Mouse (Mus musculus) ES-E14 (cell line): ENCODE measurements around the gene Bmp8a. TPM values are rescaled to one million over a fixed set of nuclear protein-coding genes. Genes with fewer than 3 reads are reported as not detected.

Source experiments
- DNase-seq: peaks from one replicate; pipeline ENCODE4 v3.0.0-alpha.2; 2013; ENCODE audit warnings: low read depth, low spot score
- H3K27ac ChIP-seq: 2 replicates; pipeline ENCODE4 v1.5.1; 2012; ENCODE audit warnings: low read depth, mild to moderate bottlenecking, low read length, moderate library complexity, mixed read lengths; ENCODE audit not compliant: poor library complexity, insufficient read depth, severe bottlenecking
- H3K36me3 ChIP-seq: 2 replicates; pipeline ENCODE4 v1.6.1; 2012; ENCODE audit warnings: mild to moderate bottlenecking, low read length, moderate library complexity, mixed read lengths; ENCODE audit not compliant: control insufficient read depth, poor library complexity, insufficient read depth, severe bottlenecking
- H3K4me1 ChIP-seq, 2 experiments: fragments of 150-350 bp in 1 of 2; sonication (generic) in 1 of 2; 2 replicates each; pipeline ENCODE4 v1.6.1; 2012; ENCODE audit warnings: low read length in 2 of 2, mild to moderate bottlenecking in 1 of 2, mixed read lengths in 1 of 2; ENCODE audit not compliant: control insufficient read depth in 2 of 2, insufficient read depth in 2 of 2, poor library complexity in 1 of 2
- H3K4me3 ChIP-seq, 2 experiments: fragments of 150-350 bp in 1 of 2; sonication (generic) in 1 of 2; 2 replicates each; pipeline ENCODE4 v1.5.1; 2012; ENCODE audit warnings: low read length in 2 of 2, low read depth in 1 of 2, mild to moderate bottlenecking in 1 of 2, mixed read lengths in 1 of 2; ENCODE audit not compliant: insufficient read depth in 1 of 2, poor library complexity in 1 of 2, severe bottlenecking in 1 of 2
- H3K9ac ChIP-seq: 2 replicates; pipeline ENCODE4 v1.6.1; 2012; ENCODE audit warnings: low read depth, mild to moderate bottlenecking, low read length, mixed read lengths; ENCODE audit not compliant: poor library complexity, insufficient read depth, severe bottlenecking
- H3K9me3 ChIP-seq: fragments of 150-350 bp; sonication (generic); 2 replicates; pipeline ENCODE4 v1.6.1; 2012; ENCODE audit warnings: low read depth, mild to moderate bottlenecking, low read length; ENCODE audit not compliant: control insufficient read depth, insufficient read depth
- CHD2 ChIP-seq: IDR thresholded peaks from 2 replicates; pipeline ENCODE4 v1.6.1; 2014; ENCODE audit warnings: mild to moderate bottlenecking, low read depth, low read length, inconsistent platforms
- HCFC1 ChIP-seq: IDR thresholded peaks from 2 replicates; pipeline ENCODE4 v1.6.1; 2012; ENCODE audit warnings: low read length, inconsistent platforms, borderline replicate concordance; ENCODE audit not compliant: insufficient read depth
- MAFK ChIP-seq: IDR thresholded peaks from 2 replicates; pipeline ENCODE4 v1.6.1; 2014; ENCODE audit warnings: mild to moderate bottlenecking, low read depth, low read length, inconsistent platforms; ENCODE audit not compliant: insufficient read depth
- ZC3H11A ChIP-seq: IDR thresholded peaks from 2 replicates; pipeline ENCODE4 v1.6.1; 2012; ENCODE audit warnings: low read depth, mild to moderate bottlenecking, inconsistent platforms, low read length, borderline replicate concordance
- ZNF384 ChIP-seq: IDR thresholded peaks from 2 replicates; pipeline ENCODE4 v1.6.1; 2012; ENCODE audit warnings: low read depth, low read length, inconsistent platforms
- in situ Hi-C, 2 experiments: fragments of 600-800 bp; cut with MboI; formaldehyde crosslinking; loops; one replicate each; pipeline ENCODE4 v1.15.1; 2025; ENCODE audit warnings: low sequenced_read_pairs in 2 of 2, inconsistent platforms in 1 of 2; ENCODE audit not compliant: unreplicated experiment in 2 of 2
- total RNA-seq: library from RNA; depleted of rRNA; stranded (reverse); fragments of 300-350 nt; gene quantifications from 2 replicates; pipeline ENCODE4 v1.2.3, GENCODE M21; 2012

The Bmp8a gene
- total RNA-seq, 1 experiment = 7.1 TPM

GRCm38 (mm10) chr4:123381598-123381997 lies 38.5 kb upstream of the Bmp8a start:
- no peak overlapping the region for H3K9ac ChIP-seq
- in situ Hi-C loops = loop anchor here in 1 of 2 experiments (10.0 kb wide), 1 partner anchor 77 kb away; no protein-coding TSS in a partner anchor
- peaks cover 39% of the 10 kb centered on the region for H3K36me3 ChIP-seq
- peak overlapping the region; percentile 25; the same call in 1 of the 2 replicates for H3K27ac ChIP-seq
- TF ChIP-seq ZC3H11A (no peak), CHD2 (no peak), MAFK (no peak), ZNF384 (no peak), HCFC1 (no peak)
- no peak overlapping the region for H3K4me3 ChIP-seq
- H3K9me3 ChIP-seq = no peaks in the 10 kb centered on the region
- no peak for DNase-seq
- no peaks in the 10 kb centered on the region for H3K4me1 ChIP-seq

- H3K4me1 ChIP-seq = no peaks in the 10 kb centered on the region
- H3K27ac ChIP-seq = no peak overlapping the region
- H3K4me3 ChIP-seq = no peak overlapping the region
- peaks cover 42% of the 10 kb centered on the region for H3K36me3 ChIP-seq
- H3K9ac ChIP-seq = no peak overlapping the region
- no peak for TF ChIP-seq CHD2
- no peak for TF ChIP-seq MAFK
- no peak for TF ChIP-seq ZNF384
- in situ Hi-C loops = no loop called here
- no peaks in the 10 kb centered on the region for H3K9me3 ChIP-seq
- DNase-seq = no peak
Measured at GRCm38 (mm10) chr4:123376031-123376430, 33.0 kb upstream of the Bmp8a start.

GRCm38 (mm10) chr4:123374316-123375008 lies 31.4 kb upstream of the Bmp8a start:
- DNase-seq = no peak
- Histone ChIP-seq H3K36me3 (peaks cover 44% of the 10 kb centered on the region), H3K9me3 (no peaks in the 10 kb centered on the region), H3K4me3 (no peak overlapping the region), H3K27ac (no peak overlapping the region), H3K4me1 (no peaks in the 10 kb centered on the region), H3K9ac (no peak overlapping the region)
- TF ChIP-seq CHD2 = no peak
- TF ChIP-seq ZC3H11A = no peak
- TF ChIP-seq MAFK = no peak
- TF ChIP-seq HCFC1 = no peak
- no peak for TF ChIP-seq ZNF384
- in situ Hi-C loops = no loop called here

GRCm38 (mm10) chr4:123363555-123363954 lies 20.5 kb upstream of the Bmp8a start:
- Histone ChIP-seq H3K36me3 (peaks cover 17% of the 10 kb centered on the region), H3K9me3 (no peaks in the 10 kb centered on the region), H3K9ac (no peak overlapping the region), H3K27ac (no peak overlapping the region), H3K4me1 (no peaks in the 10 kb centered on the region), H3K4me3 (no peak overlapping the region)
- no peak for DNase-seq
- in situ Hi-C loops = no loop called here
- TF ChIP-seq CHD2 (no peak), ZNF384 (no peak), MAFK (no peak), HCFC1 (no peak), ZC3H11A (no peak)

GRCm38 (mm10) chr4:123360771-123361170 lies 17.7 kb upstream of the Bmp8a start:
- TF ChIP-seq ZNF384 = no peak
- TF ChIP-seq ZC3H11A = no peak
- TF ChIP-seq MAFK = no peak
- no peak for TF ChIP-seq HCFC1
- TF ChIP-seq CHD2 = no peak
- peaks cover 13% of the 10 kb centered on the region for H3K36me3 ChIP-seq
- no peak for DNase-seq
- no peak overlapping the region for H3K4me3 ChIP-seq
- in situ Hi-C loops = no loop called here
- no peak overlapping the region for H3K27ac ChIP-seq
- H3K9me3 ChIP-seq = no peaks in the 10 kb centered on the region
- H3K9ac ChIP-seq = no peak overlapping the region
- H3K4me1 ChIP-seq = no peaks in the 10 kb centered on the region
